Mouse (Mus musculus): Measurements from ENCODE around the gene Hsf2bp.
"Not testable (repeated sequence)": the region's sequence is repeated elsewhere in the genome, so short reads cannot be mapped to it uniquely, and the experiment has no call there.

Gene Hsf2bp

GRCm38 (mm10) chr17:32035609-32036508, at the start of gene Hsf2bp, which contains the start of gene Rrp1b:
Gene Hsf2bp (minus strand): TSS chr17:32036349.
Gene Rrp1b (plus strand): TSS chr17:32036100.
- DNase-seq (ENCODE audit: low spot score): peak; percentile 70

DNA sequence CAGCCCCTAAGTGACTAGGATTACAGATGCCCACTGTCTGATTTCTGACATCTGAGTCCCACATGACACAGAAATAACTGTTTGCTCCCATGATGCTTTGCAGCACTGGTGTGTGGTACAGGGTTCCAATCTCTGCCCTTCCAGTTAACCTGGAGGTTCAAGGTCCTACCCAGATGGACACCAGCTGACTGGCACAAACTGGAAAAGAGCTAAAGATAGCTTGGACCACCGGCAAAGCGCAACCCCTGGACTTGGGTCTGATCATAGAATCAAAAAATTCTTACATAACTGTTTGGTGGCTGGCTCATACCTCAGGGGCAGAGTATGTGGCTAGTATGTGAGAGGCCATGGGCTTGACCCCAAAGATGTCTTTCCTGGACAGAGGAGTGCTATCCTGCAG, 47.2 kb upstream of the Hsf2bp start:
- no peak for DNase-seq (ENCODE audit: low spot score)

DNA sequence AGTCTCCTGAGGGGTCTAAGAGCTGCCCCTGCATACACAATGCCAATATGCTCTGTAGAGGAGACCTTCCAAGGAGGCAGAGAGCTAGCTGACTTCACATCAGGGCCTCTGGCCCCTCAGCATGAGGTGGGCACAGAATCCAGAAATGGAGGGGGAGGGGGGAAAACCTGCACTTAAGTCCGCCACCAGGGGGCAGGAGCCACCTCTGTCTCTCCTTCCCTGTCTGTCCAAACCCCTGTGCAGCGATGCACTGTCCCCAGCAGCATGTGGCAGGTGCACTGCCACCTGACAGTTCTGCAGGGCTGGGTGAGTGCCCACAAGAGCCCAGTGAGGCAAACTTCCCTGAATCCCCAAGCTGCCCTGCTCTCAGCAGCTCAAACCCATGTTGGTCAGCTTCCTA, 39.0 kb upstream of the Hsf2bp start:
- DNase-seq (ENCODE audit: low spot score): peak; percentile 41

DNA sequence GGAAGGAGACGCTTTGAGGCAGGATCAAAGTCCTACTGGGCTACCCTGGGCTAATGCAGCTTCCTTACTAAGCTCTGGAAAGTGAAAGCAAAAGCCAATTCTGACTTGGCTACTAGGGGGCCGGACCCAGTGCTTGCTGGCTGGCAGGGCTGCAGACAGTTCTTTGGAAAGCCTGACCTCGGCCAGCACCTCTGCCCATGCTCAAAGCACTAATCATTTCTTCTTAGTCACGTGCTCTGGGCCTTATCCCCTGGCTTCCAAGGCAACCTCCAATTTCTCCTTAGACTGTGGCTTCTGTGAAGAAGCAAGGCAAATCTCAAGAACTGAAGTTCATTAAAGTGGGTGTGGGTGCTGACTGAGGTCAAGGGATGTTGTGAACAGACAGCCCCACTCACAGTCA, 38.5 kb upstream of the Hsf2bp start:
- DNase-seq (ENCODE audit: low spot score): no peak

DNA sequence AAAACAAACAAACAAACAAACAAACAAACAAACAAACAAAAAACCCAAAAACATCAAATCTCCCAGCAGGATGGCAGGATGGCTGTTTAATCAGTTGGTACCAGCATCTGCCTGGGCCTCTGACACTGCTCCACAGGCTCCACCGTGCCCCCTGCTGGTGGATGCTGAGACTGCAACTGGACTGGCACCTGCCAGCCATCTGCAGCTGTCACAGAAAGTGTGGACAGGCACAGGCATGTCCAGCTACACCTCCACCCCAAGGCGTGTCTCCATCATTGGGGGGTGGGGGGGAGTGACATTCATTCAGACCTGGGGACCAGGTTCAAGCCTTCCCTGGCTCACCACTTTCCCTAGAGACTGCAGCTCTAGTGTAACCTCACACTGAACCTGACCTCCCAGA, 37.2 kb upstream of the Hsf2bp start:
- DNase-seq (ENCODE audit: low spot score): peak; percentile 85

DNA sequence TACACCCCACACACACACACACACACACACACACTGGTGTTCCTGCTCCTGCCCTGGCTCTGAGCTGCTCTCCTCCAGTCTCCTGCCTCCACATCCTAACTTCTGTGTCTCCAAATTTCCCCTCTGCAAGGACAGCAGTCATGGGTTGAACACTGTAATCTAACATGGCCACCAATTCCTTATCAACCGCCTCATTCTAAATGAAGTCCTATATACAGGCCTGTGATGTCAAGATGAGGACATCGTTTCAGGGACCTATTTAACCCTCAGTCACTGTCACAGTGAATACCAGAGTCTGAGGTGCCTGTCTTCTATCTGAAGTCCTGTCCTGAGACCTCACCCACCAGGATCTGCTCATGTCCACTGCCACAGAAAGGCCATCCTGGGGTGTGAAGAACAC, 32.7 kb upstream of the Hsf2bp start:
- DNase-seq (ENCODE audit: low spot score): no peak

- no peak for DNase-seq (ENCODE audit: low spot score)
Measured at GRCm38 (mm10) chr17:32068381-32068780, 32.2 kb upstream of the Hsf2bp start.

DNA sequence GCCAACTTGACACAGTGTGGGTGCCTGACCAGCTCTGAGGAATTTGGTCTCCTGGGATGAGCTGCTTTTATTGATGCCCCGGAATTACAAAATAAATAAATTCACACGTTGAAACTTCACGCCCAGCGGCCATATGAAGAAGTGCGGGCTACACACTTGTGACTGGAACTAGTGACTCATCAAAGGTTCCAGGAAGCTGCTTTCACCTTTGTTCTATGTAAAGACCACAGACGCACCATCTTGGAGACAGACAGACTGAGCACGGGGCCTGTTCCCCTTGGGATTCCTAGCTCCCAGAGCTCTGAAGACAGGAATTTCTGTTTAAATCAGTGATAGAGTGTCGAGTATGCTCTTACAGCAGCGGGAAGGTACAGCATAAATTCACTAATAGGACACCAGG, 31.4 kb upstream of the Hsf2bp start:
- no peak for DNase-seq (ENCODE audit: low spot score)

GRCm38 (mm10) chr17:32064762-32065161, 28.6 kb upstream of the Hsf2bp start:
- not testable (repeated sequence) for DNase-seq (ENCODE audit: low spot score)

- DNase-seq (ENCODE audit: low spot score): no peak
Measured at GRCm38 (mm10) chr17:32063654-32064053, 27.5 kb upstream of the Hsf2bp start.

DNA sequence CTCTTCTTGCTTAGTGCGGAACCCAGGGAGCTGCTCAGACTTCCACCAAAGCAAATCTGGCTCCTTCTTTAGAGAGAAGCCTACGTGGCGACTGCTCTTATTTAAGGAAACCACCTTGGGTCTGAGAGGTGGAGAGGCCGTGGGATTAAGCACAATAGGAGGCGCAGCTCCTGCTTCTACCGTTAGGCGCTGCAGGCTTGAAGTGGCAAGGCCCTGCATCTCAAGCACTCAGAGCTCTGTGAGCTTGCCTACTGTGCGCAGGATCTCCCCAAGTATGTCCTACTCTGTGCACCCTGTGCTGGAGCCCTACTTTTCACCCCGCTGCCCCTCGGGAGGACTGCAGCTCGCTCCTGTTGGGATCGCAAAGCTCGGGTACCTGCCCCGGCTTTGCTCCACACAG, 25.1 kb upstream of the Hsf2bp start:
- no peak for DNase-seq (ENCODE audit: low spot score)

DNA sequence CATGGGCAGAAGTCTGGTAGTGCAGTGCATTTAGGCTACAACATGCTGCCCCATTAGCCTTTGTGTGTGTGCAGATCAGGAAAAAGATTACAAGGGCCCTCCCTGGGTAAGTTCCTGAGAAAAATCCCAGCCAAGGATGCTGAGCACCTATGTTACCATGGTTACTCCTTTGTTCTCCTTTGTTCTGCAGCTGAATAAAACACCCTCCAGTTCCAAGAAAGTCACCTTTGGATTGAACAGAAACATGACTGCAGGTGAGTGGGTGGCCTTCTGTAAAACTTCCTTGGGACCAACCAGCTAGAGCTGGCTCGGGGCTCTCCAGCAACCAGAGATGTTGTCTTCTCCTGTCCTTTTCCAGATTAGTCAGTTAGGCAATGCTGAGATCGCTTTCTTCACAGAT, 22.9 kb upstream of the Hsf2bp start:
- no peak for DNase-seq (ENCODE audit: low spot score)

GRCm38 (mm10) chr17:32057843-32058242, 21.7 kb upstream of the Hsf2bp start:
- no peak for DNase-seq (ENCODE audit: low spot score)

- DNase-seq (ENCODE audit: low spot score): no peak
Measured at GRCm38 (mm10) chr17:32053677-32054076, 17.5 kb upstream of the Hsf2bp start.

GRCm38 (mm10) chr17:32052237-32053080, 16.3 kb upstream of the Hsf2bp start:
- peak; percentile 28 for DNase-seq (ENCODE audit: low spot score)

DNA sequence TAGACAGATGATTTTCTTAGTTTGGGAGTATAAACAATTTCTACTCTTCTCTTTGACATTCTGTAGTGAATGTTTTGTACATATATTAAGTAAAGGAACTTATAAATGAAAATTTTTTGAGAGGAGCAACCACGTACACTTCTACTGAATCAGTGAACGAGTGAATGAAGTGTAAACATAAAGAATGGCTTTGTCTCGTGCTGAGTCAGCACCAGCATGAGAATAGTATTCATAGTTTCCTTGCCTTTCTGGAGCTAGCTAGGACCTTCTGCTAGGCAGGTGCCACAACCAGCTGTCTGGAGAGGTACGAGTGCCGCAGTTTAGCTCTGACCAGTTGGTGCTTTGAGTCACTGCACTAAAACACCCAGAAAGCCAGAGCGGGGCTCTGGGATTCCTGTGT, 14.5 kb upstream of the Hsf2bp start:
- no peak for DNase-seq (ENCODE audit: low spot score)

- no peak for DNase-seq (ENCODE audit: low spot score)
Measured at GRCm38 (mm10) chr17:32049914-32050313, 13.8 kb upstream of the Hsf2bp start.

DNA sequence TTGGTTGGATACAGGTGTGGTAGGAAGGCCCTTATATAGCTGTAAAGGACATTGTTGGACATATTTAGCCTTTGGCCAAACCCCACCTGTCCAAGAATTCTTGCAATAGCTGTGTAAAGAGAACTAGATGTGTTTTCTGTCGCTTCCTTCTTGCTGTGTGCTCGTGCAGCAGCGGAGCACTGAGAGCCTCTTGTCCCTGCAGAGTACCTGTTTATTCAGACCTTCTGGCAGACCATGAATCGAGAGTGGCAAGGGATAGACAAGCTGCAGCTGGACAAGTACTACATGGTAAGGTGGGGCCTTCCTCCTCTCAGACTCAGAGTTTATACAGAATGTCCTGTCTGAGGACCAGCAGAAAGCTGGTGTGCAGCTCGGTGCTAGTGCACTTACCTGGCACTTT, 12.2 kb upstream of the Hsf2bp start:
- no peak for DNase-seq (ENCODE audit: low spot score)

DNA sequence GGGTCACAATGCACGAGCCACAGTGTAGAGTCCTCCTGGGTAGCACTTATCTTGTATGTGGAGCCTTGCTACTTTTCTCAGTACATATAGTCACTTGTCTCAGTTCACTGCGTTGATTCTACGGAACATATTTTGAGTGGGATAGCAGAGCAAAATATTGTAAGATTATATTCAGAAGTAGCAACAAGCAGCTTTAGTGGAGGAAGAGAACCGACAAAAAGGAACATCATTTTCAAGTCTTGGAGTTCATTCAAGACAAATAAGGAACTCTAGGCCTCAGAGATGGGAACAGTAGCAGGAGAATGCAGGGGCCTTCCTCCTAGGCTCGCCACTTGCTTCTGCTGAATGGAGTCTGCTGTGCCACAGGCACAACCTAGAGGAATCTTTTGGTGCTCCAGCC, 10.4 kb upstream of the Hsf2bp start:
- no peak for DNase-seq (ENCODE audit: low spot score)

GRCm38 (mm10) chr17:32040263-32040662, 4.1 kb upstream of the Hsf2bp start:
- no peak for DNase-seq (ENCODE audit: low spot score)

DNA sequence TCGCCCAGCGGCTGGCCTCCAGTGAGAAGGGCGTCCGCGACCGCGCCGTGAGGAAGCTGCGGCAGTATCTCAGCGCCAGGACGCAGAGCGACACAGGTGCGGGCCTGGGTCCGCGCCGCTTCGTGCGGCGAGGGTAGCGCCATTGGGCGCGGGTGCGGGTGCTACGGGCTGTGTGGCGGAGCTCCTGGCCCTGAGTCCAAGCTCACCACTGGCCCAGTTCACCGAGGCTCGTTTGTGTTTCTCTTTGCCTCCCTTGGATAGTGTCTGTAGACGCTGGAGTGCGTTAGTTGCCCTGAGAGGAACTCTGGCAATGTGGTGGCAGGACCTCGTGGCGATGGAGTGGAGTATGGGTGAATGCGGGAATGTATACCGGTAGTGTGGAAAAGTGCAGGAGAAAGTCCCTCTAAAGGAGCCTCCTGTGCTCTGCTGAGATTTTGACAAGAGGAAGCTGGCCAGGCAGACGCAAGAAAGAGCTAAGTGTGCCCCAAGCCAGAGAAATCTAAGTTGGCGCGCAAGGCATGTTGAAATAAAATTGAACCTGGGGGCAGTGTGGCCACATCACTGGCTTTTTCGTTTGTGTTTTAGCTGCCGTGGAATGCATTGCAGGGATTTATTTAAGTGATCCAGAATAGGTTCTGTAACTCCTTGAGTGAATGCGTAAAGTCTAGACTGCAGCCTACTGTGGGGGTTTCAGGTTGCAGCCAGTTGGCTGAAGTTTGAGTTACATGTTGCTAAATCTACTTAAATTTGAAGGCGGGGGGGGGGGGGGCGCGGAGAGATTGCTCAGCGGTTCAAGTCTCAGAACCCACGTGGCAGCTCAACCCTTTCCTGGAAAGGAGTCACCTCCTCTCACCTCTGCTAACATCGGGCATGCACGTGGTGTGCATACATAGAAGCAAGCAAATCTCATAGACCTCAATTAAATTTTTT, 625 bp upstream of the Hsf2bp start:
- DNase-seq (ENCODE audit: low spot score): no peak

DNA sequence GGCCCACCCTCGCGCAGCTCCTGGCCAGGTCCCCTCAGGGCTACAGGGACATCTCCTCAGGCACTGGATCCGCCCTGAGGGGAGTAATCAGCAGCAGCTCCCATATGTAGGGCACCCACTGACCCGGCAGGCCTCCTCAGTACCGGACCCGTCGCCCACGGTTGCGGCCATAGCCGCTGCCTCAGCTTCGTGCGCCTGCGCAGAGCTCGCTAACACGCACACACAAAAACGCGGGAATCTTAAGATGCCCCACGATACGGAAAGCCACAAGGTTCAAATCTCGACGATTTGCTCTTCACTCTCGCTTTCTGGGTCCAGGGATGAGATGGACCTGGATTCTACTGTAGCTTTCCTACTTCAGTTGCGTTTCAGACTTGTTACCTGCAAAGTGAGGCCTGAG, 1.8 kb downstream of the Hsf2bp start:
- DNase-seq (ENCODE audit: low spot score): no peak
